Mouse (Mus musculus): ENCODE results near the gene Auts2.

- TF ChIP-seq POLR2A (IDR thresholded peaks at IDR 0.05; ENCODE audit: low read depth, low read length) (no peak), CTCF (IDR thresholded peaks at IDR 0.05; ENCODE audit: extremely low read depth, insufficient read length, insufficient replicate concordance, low read depth, low read length) (no peak)
Observed at GRCm38 (mm10) chr5:131631038-131631997, 911.8 kb downstream of the Auts2 start.

All from small intestine, adult 2 months (tissue).